Mouse (Mus musculus) forelimb bud, embryonic 11.5 days (tissue): Measurements from ENCODE around the gene Dpy19l3.

Source experiments
- DNase-seq: peaks from one replicate; pipeline ENCODE4 v3.0.0-alpha.2; 2012; ENCODE audit warnings: low read depth, low spot score

Dpy19l3 gene

DNA sequence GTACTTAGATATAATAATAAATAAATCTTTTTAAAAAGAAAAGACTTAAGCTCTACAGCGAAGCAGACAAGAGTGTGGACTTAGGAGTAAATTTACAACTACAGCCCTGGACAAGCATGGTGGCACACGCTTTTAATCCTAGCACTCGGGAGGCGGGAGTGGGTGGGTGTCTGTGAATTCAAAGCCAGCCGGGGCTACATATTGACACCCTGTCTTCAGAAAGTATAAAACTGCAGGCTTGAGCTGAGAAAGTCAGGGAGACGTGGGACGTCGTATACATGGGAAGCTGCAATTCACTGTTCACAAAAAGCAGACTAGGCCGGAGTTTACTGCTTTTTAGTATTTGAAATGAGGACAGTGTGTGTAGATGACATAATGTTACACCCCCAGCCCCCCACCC is 117.4 kb downstream of the Dpy19l3 start:
- no peak for DNase-seq

DNA sequence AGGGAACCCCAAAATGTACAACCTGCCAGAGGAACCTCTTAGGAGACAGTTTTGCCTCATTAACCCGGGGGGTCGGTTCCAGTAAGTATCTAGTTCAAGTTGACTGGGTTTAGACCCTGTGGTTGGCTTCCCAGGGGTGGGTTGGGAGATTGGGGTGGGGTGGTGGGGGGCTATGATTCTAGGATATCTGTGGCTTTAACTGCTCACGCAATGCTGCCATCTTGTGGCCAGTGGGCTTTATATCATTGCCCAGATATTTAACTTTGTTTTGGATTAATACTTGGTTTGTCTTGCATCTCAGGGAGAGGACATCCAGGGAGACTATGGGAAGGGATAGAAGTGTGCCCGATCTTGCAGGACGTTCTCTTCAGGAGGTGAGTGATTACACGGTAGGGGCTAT is 118.0 kb downstream of the Dpy19l3 start:
- peak; percentile 28 for DNase-seq
